Mouse (Mus musculus) ES-CJ7 (cell line): ENCODE data around the gene Trim69.
"Not testable (repeated sequence)": the region's sequence is repeated elsewhere in the genome, so short reads cannot be mapped to it uniquely, and the experiment has no call there.

Source experiments
- DNase-seq: peaks from one replicate; pipeline ENCODE4 v3.0.0; 2011; ENCODE audit warnings: low read depth, low spot score

Gene Trim69

GRCm38 (mm10) chr2:122206440-122207107 is 46.1 kb downstream of the Trim69 start:
- no peak for DNase-seq

DNA sequence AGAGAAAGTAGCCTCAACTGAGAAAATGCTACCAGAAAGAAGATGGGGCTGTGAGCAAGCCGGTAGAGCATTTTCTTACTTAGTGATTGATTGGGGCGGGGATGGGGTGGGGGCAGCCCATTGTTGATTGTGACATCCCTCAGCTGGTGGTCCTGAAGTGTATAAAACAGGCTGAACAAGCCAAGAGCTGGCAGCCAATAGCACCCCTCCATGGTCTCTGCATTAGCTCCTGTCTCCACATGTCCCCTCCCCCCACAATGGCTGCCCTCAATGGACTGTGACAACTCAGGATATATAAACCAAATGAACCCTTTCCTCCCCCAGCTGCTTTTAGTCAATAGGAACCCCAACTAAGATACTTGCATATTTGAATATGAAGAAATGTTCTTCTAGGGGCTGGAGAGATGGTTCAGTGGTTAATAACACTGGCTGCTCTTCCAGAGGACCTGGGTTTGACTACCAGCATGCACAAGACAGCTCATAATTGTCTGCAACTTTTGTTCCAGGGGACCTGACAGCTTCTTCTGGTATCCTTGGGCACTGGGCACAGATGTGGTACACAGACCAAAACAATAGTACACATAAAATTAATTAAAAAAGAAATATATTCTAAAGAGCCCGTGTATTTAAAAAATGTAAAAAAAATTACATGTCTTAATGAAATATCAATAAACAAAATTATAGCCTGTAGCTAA is 50.2 kb downstream of the Trim69 start:
- DNase-seq: no peak

GRCm38 (mm10) chr2:122217075-122217474 is 56.6 kb downstream of the Trim69 start:
- not testable (repeated sequence) for DNase-seq

GRCm38 (mm10) chr2:122218234-122218633 is 57.7 kb downstream of the Trim69 start:
- no peak for DNase-seq

DNA sequence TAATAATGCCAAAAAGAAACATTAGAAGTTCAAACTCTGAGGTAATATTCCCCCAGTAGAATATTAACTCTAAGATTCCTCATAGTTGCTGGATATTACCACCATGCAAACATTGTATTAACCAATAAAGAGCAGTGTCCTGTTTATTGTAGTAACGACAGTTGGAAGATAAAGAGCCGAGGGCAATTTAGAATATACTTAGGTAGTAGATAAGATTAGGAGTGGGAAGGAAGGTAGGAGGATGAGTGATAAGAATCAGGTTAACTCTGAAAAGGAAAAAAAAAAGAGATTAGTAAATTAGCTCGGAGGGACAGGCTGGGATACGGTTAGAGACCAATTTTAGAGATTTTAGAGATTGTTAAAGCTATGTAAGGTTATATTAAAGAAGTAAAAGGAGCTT is 60.9 kb downstream of the Trim69 start:
- DNase-seq: no peak

GRCm38 (mm10) chr2:122221798-122222197 is 61.3 kb downstream of the Trim69 start:
- no peak for DNase-seq

GRCm38 (mm10) chr2:122222272-122222671 is 61.8 kb downstream of the Trim69 start:
- no peak for DNase-seq

DNA sequence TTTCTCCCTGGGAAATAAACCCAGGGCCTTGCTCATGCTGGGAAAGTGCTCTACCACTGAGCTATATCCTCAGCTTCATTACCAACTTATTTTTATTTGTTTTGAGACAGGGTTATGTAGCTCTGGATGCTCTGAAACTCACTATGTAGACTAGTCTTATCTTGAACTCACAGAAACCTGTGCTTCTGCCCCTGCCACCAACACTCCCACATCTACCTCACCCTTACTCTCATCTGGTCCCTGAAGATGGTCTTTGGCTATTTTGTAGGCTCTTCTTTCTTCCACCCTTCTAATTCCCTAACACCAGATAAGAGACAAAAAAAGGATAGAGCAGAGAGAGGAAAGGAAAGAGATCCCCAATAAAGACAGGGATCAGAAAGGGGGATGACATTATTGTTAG is 63.2 kb downstream of the Trim69 start:
- DNase-seq: no peak
